Mouse (Mus musculus) retina, embryonic 14.5 days (tissue): ENCODE data around the gene Slfn9.
"Not testable (repeated sequence)": the region's sequence is repeated elsewhere in the genome, so short reads cannot be mapped to it uniquely, and the experiment has no call there.

Experiments used
- DNase-seq: peaks from one replicate; pipeline ENCODE4 v3.0.0-alpha.2; 2015; ENCODE audit warnings: low spot score

Gene Slfn9

DNA sequence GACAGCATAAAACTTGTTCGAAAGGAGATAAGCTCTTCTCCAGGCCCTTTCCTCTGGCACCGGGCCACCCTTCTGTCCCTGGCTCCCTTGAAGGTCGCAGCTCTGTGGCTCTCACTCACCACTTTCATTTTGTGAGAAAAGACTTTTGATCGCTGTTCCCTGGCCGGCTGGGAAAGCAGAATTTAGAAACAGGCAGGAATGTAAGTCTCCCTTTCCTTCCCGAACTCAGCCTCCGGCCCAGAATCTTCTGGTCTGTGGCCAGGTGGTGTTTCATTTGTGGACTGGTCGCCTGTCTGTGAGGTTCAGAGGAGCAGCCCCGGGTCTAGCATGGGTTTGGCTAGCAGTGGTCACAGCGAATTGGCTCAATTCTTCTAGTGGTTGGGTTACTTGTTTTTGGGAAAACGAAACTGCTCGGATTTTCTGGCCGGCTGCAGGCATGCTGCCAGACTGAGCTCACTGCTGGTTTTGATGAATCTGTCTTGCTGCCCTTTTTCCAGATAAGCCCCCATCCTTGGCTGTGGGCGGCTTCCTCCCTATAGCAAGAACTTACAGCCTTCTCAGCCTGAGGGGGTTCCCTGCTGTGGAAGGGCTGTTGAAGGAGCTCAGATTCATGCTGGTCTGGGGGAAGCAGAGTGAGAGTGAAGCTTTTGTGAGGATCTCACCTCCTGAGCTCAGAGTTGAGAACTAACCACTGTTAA lies at the start of gene Slfn9:
Gene Slfn9, minus strand, starts transcription at position 362 of the 698 bp plus-strand sequence.
- peak; percentile 25 for DNase-seq

DNA sequence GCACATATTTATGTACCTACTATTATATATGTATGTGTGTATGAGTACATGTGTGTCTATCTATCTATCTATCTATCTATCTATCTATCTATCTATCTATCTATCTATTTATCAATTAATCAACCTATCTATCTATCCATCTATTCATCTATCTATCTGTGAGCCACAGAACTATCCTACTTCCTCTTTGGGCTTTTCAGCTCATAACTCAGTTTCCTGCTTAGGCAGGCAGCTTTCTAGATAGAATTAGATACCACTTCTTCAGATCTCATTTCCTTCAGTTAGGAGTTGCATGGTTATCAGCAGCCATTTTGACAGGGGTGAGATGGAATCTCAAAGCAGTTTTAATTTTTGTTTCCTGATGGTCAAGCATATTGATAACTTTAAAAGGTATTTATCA lies 49.4 kb upstream of the Slfn9 start:
- no peak for DNase-seq

DNA sequence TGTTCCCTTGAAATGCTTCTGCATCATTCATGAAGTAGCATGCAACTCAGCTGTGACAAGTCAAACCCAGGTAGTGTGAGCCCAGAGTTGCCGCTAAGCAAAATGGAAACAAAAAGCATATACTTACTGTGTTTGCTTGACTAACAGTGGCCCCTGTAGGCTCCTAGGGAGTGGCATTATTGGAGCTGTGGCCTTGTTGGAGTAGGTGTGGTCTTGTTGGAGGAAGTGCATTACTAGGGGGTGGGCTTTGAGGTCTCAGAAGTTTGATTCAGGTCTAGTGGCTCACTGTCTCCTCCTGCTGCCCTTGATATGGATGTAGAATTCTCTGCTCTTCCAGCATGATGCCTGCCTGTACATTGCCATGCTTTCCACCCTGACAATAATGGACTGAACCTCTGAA lies 48.7 kb upstream of the Slfn9 start:
- no peak for DNase-seq

GRCm38 (mm10) chr11:83039796-83040195 lies 48.2 kb upstream of the Slfn9 start:
- DNase-seq = no peak

GRCm38 (mm10) chr11:83039156-83039555 lies 47.5 kb upstream of the Slfn9 start:
- DNase-seq = no peak

GRCm38 (mm10) chr11:83038686-83039085 lies 47.1 kb upstream of the Slfn9 start:
- DNase-seq = not testable (repeated sequence)

DNA sequence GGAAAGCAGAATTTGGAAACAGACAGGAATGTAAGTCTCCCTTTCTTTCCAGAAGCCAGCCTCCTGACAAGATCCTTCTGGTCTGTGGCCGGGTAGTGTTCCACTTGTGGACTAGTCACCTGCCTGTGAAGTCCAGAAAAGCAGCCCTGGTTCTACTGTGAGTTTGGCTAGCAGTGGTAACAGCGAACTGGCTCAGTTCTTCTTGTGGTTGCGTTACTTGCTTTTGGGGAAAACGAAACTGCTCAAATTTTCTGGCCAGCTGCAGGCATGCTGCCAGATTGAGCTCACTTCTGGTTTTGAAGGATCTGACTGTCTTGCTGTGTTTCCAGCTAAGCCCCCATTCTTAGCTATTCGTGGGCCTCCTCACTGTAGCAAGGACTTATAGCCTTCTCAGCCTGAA lies 29.0 kb upstream of the Slfn9 start, which contains the start of gene Slfn8:
Gene Slfn8, minus strand, starts transcription at position 190 of the 400 bp plus-strand sequence.
- no peak for DNase-seq

DNA sequence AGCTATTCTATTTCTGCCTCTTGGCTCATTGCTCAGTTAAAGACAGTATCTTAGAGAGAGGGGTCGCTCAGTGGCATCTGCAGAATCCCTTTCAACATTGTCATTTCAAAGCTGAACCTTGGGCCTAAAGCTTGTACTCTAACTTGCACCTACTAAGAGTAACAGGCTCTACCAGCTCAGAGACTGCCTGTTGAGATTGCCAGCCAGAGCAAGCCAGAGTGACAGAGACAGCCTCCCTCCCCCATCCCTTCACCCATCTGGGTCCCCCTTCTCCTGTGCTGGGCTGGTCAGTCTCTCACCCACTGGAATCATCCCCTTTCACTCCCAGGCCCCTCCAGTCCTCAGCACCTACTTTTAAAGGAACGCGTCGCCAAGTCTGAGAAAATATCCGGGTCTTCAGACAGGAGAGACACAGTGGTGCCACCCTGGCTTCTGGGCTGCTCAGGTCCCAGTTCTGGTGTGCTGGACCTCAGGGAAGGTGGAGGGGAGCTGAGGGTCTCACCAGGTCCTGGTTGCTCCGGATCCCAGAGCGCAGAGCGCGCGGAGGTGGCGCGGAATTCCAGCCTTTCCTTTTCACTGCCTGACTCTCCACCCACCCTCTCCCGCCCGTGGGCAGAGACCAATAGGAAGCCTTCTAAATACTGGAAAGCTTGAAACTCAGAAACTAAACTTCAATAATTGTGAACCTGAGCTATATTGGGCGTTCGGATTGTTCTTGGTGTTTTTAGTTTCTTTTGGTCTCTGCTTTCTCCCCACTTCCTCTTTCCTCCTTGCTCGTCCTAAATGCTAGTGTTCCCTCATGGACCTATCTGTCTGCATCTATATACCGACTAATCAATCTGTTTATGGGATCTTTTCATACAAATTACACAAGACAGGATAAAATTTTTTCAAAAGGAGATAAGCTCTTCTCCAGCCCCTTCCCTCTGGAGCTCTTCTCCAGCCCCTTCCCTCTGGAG lies 28.2 kb upstream of the Slfn9 start:
- not testable (repeated sequence) for DNase-seq

DNA sequence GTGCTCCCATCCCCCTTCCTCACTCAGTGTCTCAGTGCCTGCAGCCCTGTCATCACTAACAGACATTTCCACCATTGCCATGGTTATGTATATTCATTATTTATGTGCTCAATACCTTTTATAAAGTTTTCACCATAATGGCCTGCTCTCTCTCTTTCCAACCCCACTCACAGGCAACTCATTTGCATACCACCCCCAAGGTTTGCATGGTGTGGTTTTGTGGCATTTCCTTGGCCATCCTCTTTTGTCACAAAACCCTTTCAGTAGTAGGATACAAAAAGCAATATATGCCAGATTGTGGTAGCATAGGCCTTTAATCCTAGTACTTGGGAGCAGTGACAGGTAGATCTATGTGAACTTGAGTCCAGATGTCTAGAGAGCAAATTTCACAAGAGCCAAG lies 24.5 kb upstream of the Slfn9 start:
- DNase-seq = no peak

- DNase-seq = no peak
Observed at GRCm38 (mm10) chr11:83013356-83013755, 21.7 kb upstream of the Slfn9 start.

- peak; percentile 56 for DNase-seq
Observed at GRCm38 (mm10) chr11:82990612-82991385, 831 bp downstream of the Slfn9 start.

GRCm38 (mm10) chr11:82989357-82989756 lies 2.3 kb downstream of the Slfn9 start:
- no peak for DNase-seq

DNA sequence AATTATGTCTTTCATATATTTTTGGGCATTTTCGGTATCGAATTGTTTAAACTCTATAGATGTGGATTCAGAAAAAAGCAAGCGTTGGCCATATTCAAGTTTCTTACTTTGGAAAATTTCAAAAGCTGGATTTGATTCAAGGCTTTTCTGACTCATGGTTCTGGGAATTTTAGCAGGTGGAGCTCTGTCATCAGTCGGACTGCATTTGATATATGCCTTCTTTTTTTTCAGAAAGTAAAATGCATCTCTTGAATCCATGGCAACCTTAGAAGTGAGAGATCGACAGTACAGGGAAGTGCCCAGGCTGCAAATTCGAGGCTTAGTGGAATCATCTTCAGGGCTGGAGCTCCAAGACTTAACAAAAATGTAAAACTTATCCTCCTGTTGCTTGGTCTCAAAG lies 4.0 kb downstream of the Slfn9 start:
- DNase-seq = no peak

DNA sequence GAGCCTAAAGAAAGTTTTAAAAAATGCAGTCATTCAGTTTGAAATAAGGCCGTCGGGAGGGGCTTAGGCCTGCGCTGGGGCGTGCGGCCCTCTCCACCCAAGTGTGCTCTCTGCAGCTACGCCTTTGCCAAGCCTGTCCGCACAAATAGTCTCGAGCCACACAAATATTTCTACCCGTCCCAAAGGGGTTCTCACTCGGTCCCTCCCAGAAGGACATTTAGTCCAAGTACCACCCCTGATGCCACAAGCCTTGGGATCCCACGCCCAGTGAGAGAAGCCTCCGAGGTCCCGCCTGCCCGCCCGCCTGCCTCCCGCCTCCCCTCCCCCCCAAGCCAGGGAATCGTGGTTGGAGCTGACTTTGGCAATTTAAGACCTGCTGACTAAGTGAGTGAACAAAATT lies 8.4 kb downstream of the Slfn9 start:
- DNase-seq = no peak

- DNase-seq = not testable (repeated sequence)
Observed at GRCm38 (mm10) chr11:82982409-82982808, 9.2 kb downstream of the Slfn9 start.

GRCm38 (mm10) chr11:82973916-82974315 lies 17.7 kb downstream of the Slfn9 start:
- DNase-seq = no peak

- DNase-seq = no peak
Observed at GRCm38 (mm10) chr11:82971590-82971974, 20.0 kb downstream of the Slfn9 start.

- DNase-seq = peak; percentile 72
Observed at GRCm38 (mm10) chr11:82970712-82971589, 20.7 kb downstream of the Slfn9 start.

DNA sequence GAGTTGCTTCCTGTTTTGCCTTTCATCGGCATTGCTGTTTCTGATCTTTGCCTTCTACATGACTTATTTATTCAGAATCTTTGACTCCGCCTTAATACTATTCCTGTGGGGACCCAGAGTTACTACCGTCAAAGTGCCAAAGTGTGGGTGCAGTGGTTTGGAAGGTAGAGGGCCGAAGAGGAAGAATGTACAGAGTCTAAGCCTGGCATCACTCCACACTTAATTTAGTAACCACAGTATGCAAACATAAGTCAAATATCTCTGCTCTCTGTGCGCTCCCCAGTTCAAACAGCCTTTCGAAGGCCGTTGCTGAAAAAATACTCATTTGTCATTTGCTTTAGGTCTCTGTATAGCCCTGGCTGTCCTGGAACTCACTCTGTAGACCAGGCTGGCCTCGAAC lies 29.4 kb downstream of the Slfn9 start:
- no peak for DNase-seq

- no peak for DNase-seq
Observed at GRCm38 (mm10) chr11:82961743-82962142, 29.9 kb downstream of the Slfn9 start.

DNA sequence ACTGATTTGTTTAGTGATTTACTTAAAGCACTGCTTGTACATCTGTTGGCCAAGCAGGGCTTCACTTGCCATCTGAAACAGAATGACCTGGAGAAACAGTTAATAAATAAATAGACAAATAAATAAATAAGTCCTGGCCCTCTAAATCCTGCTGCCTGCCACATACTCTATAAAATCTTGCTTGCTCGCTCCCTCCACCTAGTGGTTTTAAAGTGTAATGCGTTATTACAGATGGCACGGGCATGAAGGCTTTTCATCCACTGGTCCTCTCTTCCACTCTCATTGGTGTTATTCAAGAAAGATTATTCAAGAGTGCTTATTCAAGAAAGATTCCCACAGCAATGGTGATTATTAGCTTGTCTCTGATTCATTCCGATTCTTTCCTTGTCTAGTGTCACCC lies 32.0 kb downstream of the Slfn9 start:
- DNase-seq = peak; percentile 62
